Mouse (Mus musculus): ENCODE data around the gene Psmb1.
A peak's percentile ranks its signal among the peaks of the same experiment; 100 is the strongest.
"Not testable (repeated sequence)": the region's sequence is repeated elsewhere in the genome, so short reads cannot be mapped to it uniquely, and the experiment has no call there.

Gene Psmb1

GRCm38 (mm10) chr17:15499656-15500394, at the start of gene Psmb1, which contains the start of gene Tbp:
TSS of gene Psmb1 (minus strand) at chr17:15499751.
TSS of gene Tbp (plus strand) at chr17:15499888.
- peak; percentile 98 to 99 for DNase-seq

GRCm38 (mm10) chr17:15546440-15546839, 46.9 kb upstream of the Psmb1 start:
- DNase-seq = no peak

- DNase-seq = not testable (repeated sequence)
Observed at GRCm38 (mm10) chr17:15543868-15544267, 44.3 kb upstream of the Psmb1 start.

- no peak for DNase-seq
Observed at GRCm38 (mm10) chr17:15540309-15540708, 40.8 kb upstream of the Psmb1 start.

GRCm38 (mm10) chr17:15536457-15536904, 36.9 kb upstream of the Psmb1 start:
- peak; percentile 18 to 38 for DNase-seq

GRCm38 (mm10) chr17:15535943-15536342, 36.4 kb upstream of the Psmb1 start:
- DNase-seq = no peak

- DNase-seq = no peak
Observed at GRCm38 (mm10) chr17:15535162-15535800, 35.7 kb upstream of the Psmb1 start.

GRCm38 (mm10) chr17:15530141-15530540, 30.6 kb upstream of the Psmb1 start:
- peak in 1 of 2 experiments; percentile 67 for DNase-seq

- DNase-seq = no peak
Observed at GRCm38 (mm10) chr17:15528887-15529286, 29.3 kb upstream of the Psmb1 start.

- no peak for DNase-seq
Observed at GRCm38 (mm10) chr17:15527811-15528136, 28.2 kb upstream of the Psmb1 start.

GRCm38 (mm10) chr17:15526986-15527810, 27.6 kb upstream of the Psmb1 start, which contains the start of gene Pdcd2:
TSS of gene Pdcd2 (minus strand) at chr17:15527301.
- peak; percentile 97 to 98 for DNase-seq

GRCm38 (mm10) chr17:15526304-15526703, 26.8 kb upstream of the Psmb1 start:
- DNase-seq = no peak

- no peak for DNase-seq
Observed at GRCm38 (mm10) chr17:15518766-15519165, 19.2 kb upstream of the Psmb1 start.

GRCm38 (mm10) chr17:15518186-15518585, 18.6 kb upstream of the Psmb1 start:
- no peak for DNase-seq

- DNase-seq = no peak
Observed at GRCm38 (mm10) chr17:15517776-15518175, 18.2 kb upstream of the Psmb1 start.

- DNase-seq = no peak
Observed at GRCm38 (mm10) chr17:15510694-15511093, 11.1 kb upstream of the Psmb1 start.

- no peak for DNase-seq
Observed at GRCm38 (mm10) chr17:15498753-15499113, 818 bp downstream of the Psmb1 start.

- peak; percentile 97 to 98 for DNase-seq
Observed at GRCm38 (mm10) chr17:15497882-15498752, 1.4 kb downstream of the Psmb1 start.

GRCm38 (mm10) chr17:15490542-15490941, 9.0 kb downstream of the Psmb1 start:
- no peak for DNase-seq

GRCm38 (mm10) chr17:15472671-15473070, 26.9 kb downstream of the Psmb1 start:
- DNase-seq = no peak

- peak; percentile 71 to 82 for DNase-seq
Observed at GRCm38 (mm10) chr17:15467669-15468068, 31.9 kb downstream of the Psmb1 start.

GRCm38 (mm10) chr17:15461921-15462495, 37.5 kb downstream of the Psmb1 start:
- DNase-seq = no peak
